Mouse (Mus musculus): ENCODE results near the gene Dab2.

Dab2 gene

GRCm38 (mm10) chr15:6391886-6392285 is 92.3 kb downstream of the Dab2 start:
- DNase-seq (ENCODE audit: low read depth, low spot score): no peak

GRCm38 (mm10) chr15:6393624-6394023 is 94.0 kb downstream of the Dab2 start:
- no peak for DNase-seq (ENCODE audit: low read depth, low spot score)

- DNase-seq (ENCODE audit: low read depth, low spot score): no peak
These were observed 98.6 kb downstream of the Dab2 start for GRCm38 (mm10) chr15:6398211-6398610.

GRCm38 (mm10) chr15:6398881-6399280 is 99.3 kb downstream of the Dab2 start:
- DNase-seq (ENCODE audit: low read depth, low spot score): no peak

- no peak for DNase-seq (ENCODE audit: low read depth, low spot score)
These were observed 100.5 kb downstream of the Dab2 start for GRCm38 (mm10) chr15:6400115-6400514.

GRCm38 (mm10) chr15:6402433-6402832 is 102.8 kb downstream of the Dab2 start:
- DNase-seq (ENCODE audit: low read depth, low spot score): no peak

- no peak for DNase-seq (ENCODE audit: low read depth, low spot score)
These were observed 104.6 kb downstream of the Dab2 start for GRCm38 (mm10) chr15:6404172-6404571.

GRCm38 (mm10) chr15:6406771-6407170 is 107.2 kb downstream of the Dab2 start:
- no peak for DNase-seq (ENCODE audit: low read depth, low spot score)

GRCm38 (mm10) chr15:6409031-6409430 is 109.4 kb downstream of the Dab2 start:
- no peak for DNase-seq (ENCODE audit: low read depth, low spot score)

- no peak for DNase-seq (ENCODE audit: low read depth, low spot score)
These were observed 110.6 kb downstream of the Dab2 start for GRCm38 (mm10) chr15:6410161-6410560.

GRCm38 (mm10) chr15:6411334-6411733 is 111.7 kb downstream of the Dab2 start:
- no peak for DNase-seq (ENCODE audit: low read depth, low spot score)

- no peak for DNase-seq (ENCODE audit: low read depth, low spot score)
These were observed 115.7 kb downstream of the Dab2 start for GRCm38 (mm10) chr15:6415317-6415716.

GRCm38 (mm10) chr15:6431777-6432176 is 132.2 kb downstream of the Dab2 start:
- no peak for DNase-seq (ENCODE audit: low read depth, low spot score)

- no peak for DNase-seq (ENCODE audit: low read depth, low spot score)
These were observed 132.8 kb downstream of the Dab2 start for GRCm38 (mm10) chr15:6432411-6432810.

- no peak for DNase-seq (ENCODE audit: low read depth, low spot score)
These were observed 135.7 kb downstream of the Dab2 start for GRCm38 (mm10) chr15:6435281-6435680.

GRCm38 (mm10) chr15:6435773-6436172 is 136.2 kb downstream of the Dab2 start:
- DNase-seq (ENCODE audit: low read depth, low spot score): no peak

- DNase-seq (ENCODE audit: low read depth, low spot score): no peak
These were observed 139.1 kb downstream of the Dab2 start for GRCm38 (mm10) chr15:6438685-6439084.

GRCm38 (mm10) chr15:6444452-6444851 is 144.9 kb downstream of the Dab2 start:
- DNase-seq (ENCODE audit: low read depth, low spot score): no peak

- DNase-seq (ENCODE audit: low read depth, low spot score): no peak
These were observed 145.5 kb downstream of the Dab2 start, which contains the start of gene C9 for GRCm38 (mm10) chr15:6445135-6445534. Gene C9, plus strand, starts transcription at chr15:6445327.

GRCm38 (mm10) chr15:6446181-6446580 is 146.6 kb downstream of the Dab2 start:
- DNase-seq (ENCODE audit: low read depth, low spot score): no peak

- no peak for DNase-seq (ENCODE audit: low read depth, low spot score)
These were observed 149.3 kb downstream of the Dab2 start for GRCm38 (mm10) chr15:6448892-6449291.

- DNase-seq (ENCODE audit: low read depth, low spot score): no peak
These were observed 154.9 kb downstream of the Dab2 start for GRCm38 (mm10) chr15:6454461-6454860.

- no peak for DNase-seq (ENCODE audit: low read depth, low spot score)
These were observed 161.8 kb downstream of the Dab2 start for GRCm38 (mm10) chr15:6461381-6461780.

GRCm38 (mm10) chr15:6463361-6463923 is 163.9 kb downstream of the Dab2 start:
- DNase-seq (ENCODE audit: low read depth, low spot score): no peak
